Mouse (Mus musculus): ENCODE measurements around the gene Apol11b. TPM values are rescaled to one million over a fixed set of nuclear protein-coding genes. Genes with fewer than 3 reads are reported as not detected.
"Not testable (repeated sequence)": the region's sequence is repeated elsewhere in the genome, so short reads cannot be mapped to it uniquely, and the experiment has no call there.

The Apol11b gene
- polyA plus RNA-seq (2015; fragmentation: Nextera tagmentation; extraction: Ambion mirVana), result not detected in 2 replicates

GRCm38 (mm10) chr15:77643176-77643575, at the start of gene Apol11b:
Apol11b (minus strand) TSS chr15:77643286.
- H3K4me3 ChIP-seq (ENCODE audit: low read depth, low read length); H3K27ac ChIP-seq (ENCODE audit: low read depth, low read length); H3K4me2 ChIP-seq (replicated peaks; ENCODE audit: low read depth); ATAC-seq; H3K27me3 ChIP-seq (replicated peaks; ENCODE audit: control insufficient read depth, insufficient read depth, low read length); H3K36me3 ChIP-seq (ENCODE audit: control insufficient read depth, insufficient read depth); H3K9ac ChIP-seq (ENCODE audit: low read depth, low read length); H3K4me1 ChIP-seq (replicated peaks; ENCODE audit: control insufficient read depth, insufficient read depth, low read length); H3K9me3 ChIP-seq (ENCODE audit: control insufficient read depth): not testable (repeated sequence)
- 57% methylated on average over 2 of the region's 2 CpGs for WGBS

DNA sequence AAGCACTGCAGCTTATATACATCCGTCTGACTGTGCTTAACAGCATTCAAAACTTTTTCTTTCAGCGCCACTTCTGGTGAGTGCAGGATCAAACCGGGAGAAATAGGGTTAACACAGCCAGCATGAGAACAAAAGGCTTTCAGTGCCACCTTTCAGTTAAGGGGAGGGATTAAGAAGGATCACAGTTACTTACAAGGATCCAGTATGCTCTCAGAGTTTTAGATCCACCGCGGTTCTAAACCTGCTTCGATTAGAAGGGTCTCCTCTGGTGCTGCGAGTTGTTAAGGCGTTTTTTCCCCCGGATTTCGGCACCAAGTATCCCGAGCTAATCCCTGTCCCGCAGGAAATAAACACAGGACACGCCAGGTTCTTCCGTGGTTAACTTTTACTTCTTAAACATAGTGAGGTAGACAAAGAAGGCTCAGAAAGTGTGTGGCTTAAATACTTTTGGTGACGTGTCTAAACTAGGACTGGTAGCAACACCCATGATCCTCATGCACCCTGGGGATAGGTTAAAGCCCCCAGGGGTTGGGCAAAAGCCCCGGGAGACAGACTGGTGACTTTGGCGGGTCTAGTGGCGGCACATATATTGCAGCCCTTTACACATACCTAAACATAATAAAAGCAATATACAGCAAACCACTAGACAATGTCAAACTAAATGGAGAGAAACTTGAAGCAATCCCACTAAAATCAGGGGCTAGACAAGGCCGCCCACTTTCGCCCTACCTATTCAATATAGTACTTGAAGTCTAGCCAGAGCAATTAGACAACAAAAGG, 48.6 kb upstream of the Apol11b start:
- H3K4me1 ChIP-seq (replicated peaks; ENCODE audit: control insufficient read depth, insufficient read depth, low read length); H3K9me3 ChIP-seq (ENCODE audit: control insufficient read depth); H3K36me3 ChIP-seq (ENCODE audit: control insufficient read depth, insufficient read depth); H3K27me3 ChIP-seq (replicated peaks; ENCODE audit: control insufficient read depth, insufficient read depth, low read length); H3K27ac ChIP-seq (ENCODE audit: low read depth, low read length); ATAC-seq: not testable (repeated sequence)
- WGBS, result 10% methylated on average over 19 of the region's 20 CpGs
- H3K9ac ChIP-seq (ENCODE audit: low read depth, low read length), result 0 out of 2 replicates have a peak overlapping the region, but pooled peaks have one; percentile 7
- H3K4me3 ChIP-seq (ENCODE audit: low read depth, low read length), result peak overlapping the region; percentile 14; the same call in 1 of the 2 replicates
- H3K4me2 ChIP-seq (replicated peaks; ENCODE audit: low read depth), result peak overlapping the region; percentile 55

GRCm38 (mm10) chr15:77683944-77684343, 40.9 kb upstream of the Apol11b start:
- 2% methylated on average over 8 of the region's 11 CpGs for whole genome bisulfite sequencing
- peak; percentile 72 for TF ChIP-seq CTCF (IDR thresholded peaks at IDR 0.05; ENCODE audit: low read depth)
- H3K4me2 ChIP-seq (replicated peaks; ENCODE audit: low read depth), result not testable (repeated sequence)

DNA sequence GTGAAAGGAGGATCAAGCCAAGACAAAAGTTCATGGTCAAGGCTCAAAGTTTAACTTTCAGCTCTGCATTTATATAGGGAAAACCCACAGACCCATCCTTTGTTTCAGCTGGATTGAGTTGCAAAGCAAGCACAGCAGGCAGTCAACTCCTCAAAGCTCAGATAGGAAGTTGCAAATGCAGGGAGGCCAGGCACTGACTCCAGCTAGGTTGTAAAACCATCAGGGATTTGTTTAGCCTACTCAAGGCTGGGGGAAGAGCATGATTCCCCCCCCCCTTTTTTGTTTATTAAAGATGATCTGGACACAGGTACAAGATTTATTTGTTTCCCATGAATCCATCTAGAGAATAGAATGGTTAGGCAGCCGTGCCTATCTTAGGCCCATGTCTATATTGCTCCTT, 31.0 kb upstream of the Apol11b start:
- not testable (repeated sequence) for H3K4me2 ChIP-seq (replicated peaks; ENCODE audit: low read depth); H3K27me3 ChIP-seq (replicated peaks; ENCODE audit: control insufficient read depth, insufficient read depth, low read length); H3K4me1 ChIP-seq (replicated peaks; ENCODE audit: control insufficient read depth, insufficient read depth, low read length); H3K27ac ChIP-seq (ENCODE audit: low read depth, low read length); H3K9me3 ChIP-seq (ENCODE audit: control insufficient read depth); ATAC-seq; H3K9ac ChIP-seq (ENCODE audit: low read depth, low read length); H3K4me3 ChIP-seq (ENCODE audit: low read depth, low read length); H3K36me3 ChIP-seq (ENCODE audit: control insufficient read depth, insufficient read depth)
- 72% methylated on average over 1 of the region's 1 CpGs for WGBS

More at GRCm38 (mm10) chr15:77683944-77684343, 40.9 kb upstream of the Apol11b start:
- not testable (repeated sequence) for H3K9me3 ChIP-seq (ENCODE audit: control insufficient read depth); H3K9ac ChIP-seq (ENCODE audit: low read depth, low read length); H3K4me1 ChIP-seq (replicated peaks; ENCODE audit: control insufficient read depth, insufficient read depth, low read length); ATAC-seq; H3K4me3 ChIP-seq (ENCODE audit: low read depth, low read length); H3K27ac ChIP-seq (ENCODE audit: low read depth, low read length); H3K36me3 ChIP-seq (ENCODE audit: control insufficient read depth, insufficient read depth); H3K27me3 ChIP-seq (replicated peaks; ENCODE audit: control insufficient read depth, insufficient read depth, low read length)

- H3K36me3 ChIP-seq (ENCODE audit: control insufficient read depth, insufficient read depth); H3K27ac ChIP-seq (ENCODE audit: low read depth, low read length); H3K4me1 ChIP-seq (replicated peaks; ENCODE audit: control insufficient read depth, insufficient read depth, low read length); H3K27me3 ChIP-seq (replicated peaks; ENCODE audit: control insufficient read depth, insufficient read depth, low read length); H3K4me3 ChIP-seq (ENCODE audit: low read depth, low read length); H3K4me2 ChIP-seq (replicated peaks; ENCODE audit: low read depth); H3K9me3 ChIP-seq (ENCODE audit: control insufficient read depth); H3K9ac ChIP-seq (ENCODE audit: low read depth, low read length): not testable (repeated sequence)
- 17% methylated on average over 2 of the region's 2 CpGs for WGBS
- peak; percentile 70 for ATAC-seq
These were observed 18.8 kb upstream of the Apol11b start for GRCm38 (mm10) chr15:77661841-77662240.

- H3K9me3 ChIP-seq (ENCODE audit: control insufficient read depth); H3K9ac ChIP-seq (ENCODE audit: low read depth, low read length); H3K36me3 ChIP-seq (ENCODE audit: control insufficient read depth, insufficient read depth); H3K27me3 ChIP-seq (replicated peaks; ENCODE audit: control insufficient read depth, insufficient read depth, low read length); H3K4me1 ChIP-seq (replicated peaks; ENCODE audit: control insufficient read depth, insufficient read depth, low read length); ATAC-seq; H3K27ac ChIP-seq (ENCODE audit: low read depth, low read length); H3K4me2 ChIP-seq (replicated peaks; ENCODE audit: low read depth); H3K4me3 ChIP-seq (ENCODE audit: low read depth, low read length): not testable (repeated sequence)
- 35% methylated on average over 1 of the region's 1 CpGs for WGBS
These were observed 16.7 kb upstream of the Apol11b start for GRCm38 (mm10) chr15:77659773-77660172.

- not testable (repeated sequence) for H3K36me3 ChIP-seq (ENCODE audit: control insufficient read depth, insufficient read depth); H3K9ac ChIP-seq (ENCODE audit: low read depth, low read length); ATAC-seq; H3K27ac ChIP-seq (ENCODE audit: low read depth, low read length); H3K4me2 ChIP-seq (replicated peaks; ENCODE audit: low read depth); H3K9me3 ChIP-seq (ENCODE audit: control insufficient read depth); H3K27me3 ChIP-seq (replicated peaks; ENCODE audit: control insufficient read depth, insufficient read depth, low read length); H3K4me1 ChIP-seq (replicated peaks; ENCODE audit: control insufficient read depth, insufficient read depth, low read length); H3K4me3 ChIP-seq (ENCODE audit: low read depth, low read length)
These were observed 8.1 kb upstream of the Apol11b start for GRCm38 (mm10) chr15:77651143-77651542.

DNA sequence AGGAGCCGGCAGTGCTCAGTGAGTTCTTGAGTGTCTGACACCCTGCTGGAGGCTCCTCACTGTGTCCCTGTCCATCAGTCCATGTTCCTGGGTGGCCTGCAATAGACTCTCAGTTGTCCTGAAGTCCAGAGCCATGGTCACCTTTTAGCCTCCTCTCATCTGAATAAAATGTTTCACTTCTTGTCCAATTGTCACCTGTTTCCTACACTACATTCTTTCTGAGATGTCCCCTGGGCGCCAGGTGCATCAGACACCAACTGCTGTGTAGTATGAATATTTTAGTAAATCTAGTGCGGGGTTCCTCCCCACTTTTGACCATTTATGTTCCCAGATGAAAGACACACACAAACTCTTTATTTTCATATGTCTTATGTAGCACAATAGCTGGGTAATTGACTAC, 13.3 kb downstream of the Apol11b start:
- not testable (repeated sequence) for H3K9me3 ChIP-seq (ENCODE audit: control insufficient read depth); H3K27me3 ChIP-seq (replicated peaks; ENCODE audit: control insufficient read depth, insufficient read depth, low read length); H3K9ac ChIP-seq (ENCODE audit: low read depth, low read length); H3K36me3 ChIP-seq (ENCODE audit: control insufficient read depth, insufficient read depth); ATAC-seq; H3K27ac ChIP-seq (ENCODE audit: low read depth, low read length); H3K4me2 ChIP-seq (replicated peaks; ENCODE audit: low read depth); H3K4me3 ChIP-seq (ENCODE audit: low read depth, low read length); H3K4me1 ChIP-seq (replicated peaks; ENCODE audit: control insufficient read depth, insufficient read depth, low read length)
- 87% methylated on average over 3 of the region's 3 CpGs for WGBS

Data from intestine, postnatal 0 days (tissue).